Mouse (Mus musculus) liver, adult 2 months (tissue): ENCODE results near the gene Thbs3.

Experiments
- CTCF ChIP-seq: fragments of 200-500 bp; IDR thresholded peaks from 2 replicates; pipeline ENCODE4 v1.5.1; 2011; ENCODE audit warnings: low read depth, low read length, control low read depth
- POLR2A ChIP-seq: fragments of 200-500 bp; IDR thresholded peaks from 2 replicates; pipeline ENCODE4 v1.6.1; 2011; ENCODE audit warnings: low read length, control low read depth; ENCODE audit not compliant: insufficient read depth; ENCODE audit errors: extremely low read depth

- TF ChIP-seq POLR2A (no peak), CTCF (0 out of 2 replicates have a peak, but pooled peaks have one; percentile 16)
Measured at GRCm38 (mm10) chr3:89243609-89244008, 28.6 kb downstream of the Thbs3 start.
